Mouse (Mus musculus) T-cell, adult 66 days (primary cell): ENCODE results near the gene Fbn1. TPM values are rescaled to one million over a fixed set of nuclear protein-coding genes. Genes with fewer than 3 reads are reported as not detected.

Experiments
- total RNA-seq, 2 experiments: library from RNA; stranded (reverse); gene quantifications; 3 replicates in 1 of 2; 4 replicates in 1 of 2; pipeline ENCODE4 v1.2.4; 2023

The Fbn1 gene
- total RNA-seq, result under 1 TPM in 1 of 2 experiments, not detected in 1; 0.06 TPM

DNA sequence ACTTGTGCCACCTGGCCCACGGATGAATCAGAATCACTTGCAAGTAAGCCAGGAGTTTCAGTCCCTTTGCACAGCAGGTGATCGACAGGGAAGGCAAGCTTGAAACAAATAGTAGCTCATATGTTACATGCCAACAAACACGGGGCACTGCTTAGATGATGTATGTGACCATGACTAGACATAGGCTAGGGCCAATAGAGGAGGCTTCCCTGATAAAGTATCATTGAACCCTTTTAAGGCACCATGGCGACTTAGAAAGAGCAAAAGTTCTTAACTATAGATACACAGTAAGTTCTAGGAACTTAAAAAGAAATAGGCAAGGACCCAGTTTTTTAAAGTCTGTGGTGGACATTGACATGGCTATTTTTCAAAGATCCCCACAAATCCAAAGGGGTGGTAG is at the start of gene Fbn1:
TSS of gene Fbn1 (minus strand) at position 101 of the 400 bp plus-strand sequence.

DNA sequence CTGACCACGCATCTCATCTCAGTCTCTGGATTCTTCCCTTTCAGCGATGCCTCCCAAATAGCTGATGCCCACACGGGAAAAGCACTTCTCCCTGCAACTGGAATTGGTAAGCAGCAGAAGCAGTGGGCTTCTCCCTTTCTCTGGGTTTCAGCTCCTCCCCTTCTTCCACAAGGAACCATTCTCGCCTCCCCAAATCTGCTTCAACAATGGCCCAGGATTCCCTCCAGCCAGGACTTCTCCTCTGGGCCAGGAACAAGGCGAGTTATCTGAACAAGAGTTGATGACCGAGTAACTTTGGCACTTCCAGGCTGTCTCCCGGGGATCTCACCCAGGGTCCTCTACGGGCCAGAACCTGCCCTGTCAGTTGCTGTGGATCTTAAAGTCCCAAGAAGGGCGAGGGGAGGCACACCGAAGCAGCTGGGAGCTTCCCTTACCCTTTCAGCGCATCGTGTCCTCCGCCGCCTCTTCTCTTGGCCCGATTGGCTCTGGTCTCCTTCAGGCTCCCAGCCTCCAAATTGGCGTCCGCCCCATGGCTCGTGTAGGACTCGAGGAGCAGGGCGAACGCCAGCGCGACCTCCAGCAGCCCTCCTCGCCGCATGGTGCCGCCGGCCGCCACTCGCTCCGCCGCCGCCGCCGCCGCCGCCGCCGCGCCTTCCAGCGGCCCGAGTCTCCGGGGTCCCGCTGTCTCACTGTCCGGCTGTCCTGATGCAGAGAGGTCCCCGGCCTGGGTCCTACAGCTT is 2.6 kb downstream of the Fbn1 start, which contains the start of gene Gm9913:
TSS of gene Gm9913 (plus strand) at position 84 of the 740 bp plus-strand sequence.

Other genes with a start within 250 kb of the Fbn1 start
- not detected for gene Gm9913, start 2.9 kb downstream of the Fbn1 start, total RNA-seq
- gene Cep152, start 117.1 kb upstream of the Fbn1 start, total RNA-seq, result 10 to 100 TPM; 21.3 to 21.8 TPM
- gene Eid1, start 165.1 kb upstream of the Fbn1 start, total RNA-seq, result 10 to 100 TPM; 39.2 to 44.2 TPM
- under 1 TPM; 0.30 to 0.38 TPM for gene Shc4, start 216.2 kb upstream of the Fbn1 start, total RNA-seq